ENCODE assay signal across 9 mouse cellular contexts in genomic region chr19:59468065-59468810, GRCm38 (mm10). TPM values are rescaled to one million over a fixed set of nuclear protein-coding genes. Genes with fewer than 3 reads are reported as not detected.
DNase-seq lines count a peak whose midpoint lies in the region; ATAC-seq lines count a peak whose summit lies in the region.
"Had no signal": no experiment of that assay in that cellular context is flagged by ENCODE, and none has a peak within 500 bp of the region (broad histone marks: within the 10 kb centered on the region; RNA-seq: fewer than 3 reads in every experiment).

No protein-coding gene starts in this region.

- H3K9me3 ChIP-seq in neural tube, embryonic 12.5 days: no peaks in the 10 kb centered on the region
- H3K9me3 ChIP-seq: lung, embryonic 15.5 days had no signal

- no peak for ATAC-seq in neural tube, embryonic 12.5 days (ENCODE audit: low FRiP score, low read depth)

- H3K4me2 ChIP-seq in neural tube, embryonic 12.5 days (replicated peaks): peak overlapping the region; percentile 20

- DNase-seq in embryo, embryonic 10.5 days (ENCODE audit: low spot score): peak; percentile 45
- no peak for DNase-seq in embryo, embryonic 10 days (ENCODE audit: low spot score)
- DNase-seq in retina, postnatal 1 day: peak; percentile 18
- DNase-seq in retina, embryonic 14.5 days (ENCODE audit: low spot score): no peak
- DNase-seq in kidney, postnatal 14 days: peak; percentile 79
- DNase-seq in natural killer cell, adult 2 months (ENCODE audit: low spot score in 2 of 2): no peak
- DNase-seq in thymus, postnatal 0 days (ENCODE audit: low spot score): no peak

- WGBS in neural tube, embryonic 12.5 days: 2% methylated on average over 26 of the region's 27 CpGs

- H3K9ac ChIP-seq in neural tube, embryonic 12.5 days: no peak overlapping the region
- H3K9ac ChIP-seq: lung, embryonic 15.5 days had no signal

- H3K4me1 ChIP-seq in neural tube, embryonic 12.5 days: peaks cover 31% of the 10 kb centered on the region

- no peak overlapping the region for H3K27ac ChIP-seq in neural tube, embryonic 12.5 days
- H3K27ac ChIP-seq: lung, embryonic 15.5 days had no signal

- H3K4me3 ChIP-seq in neural tube, embryonic 12.5 days: no peak overlapping the region

- peaks cover 97% of the 10 kb centered on the region for H3K27me3 ChIP-seq in neural tube, embryonic 12.5 days (replicated peaks)

- no peaks in the 10 kb centered on the region for H3K36me3 ChIP-seq in neural tube, embryonic 12.5 days
- H3K36me3 ChIP-seq: lung, embryonic 15.5 days had no signal

RNA-seq across cellular contexts. Expression of gene Emx2, which starts 10.1 kb away (rescaled TPM):
- polyA plus RNA-seq in neural tube, embryonic 12.5 days (2016; fragmentation: Nextera tagmentation; extraction: Ambion mirVana): 0.54 and 2.1 TPM in 2 replicates
- 0.12 TPM in 1 of 2 replicates, not detected in the other for polyA plus RNA-seq in thymus, postnatal 0 days (2015; fragmentation: Nextera tagmentation; extraction: Ambion mirVana)

Comparison
In these comparisons a context has a peak if more than half of its experiments do, and no peak if none do; other contexts are left out.
1. DNase-seq: peak in embryo, embryonic 10.5 days (single experiment), retina, postnatal 1 day (single experiment) and kidney, postnatal 14 days (single experiment); none in embryo, embryonic 10 days (single experiment), retina, embryonic 14.5 days (single experiment), natural killer cell, adult 2 months (0 of 2) and thymus, postnatal 0 days (single experiment).